Mouse (Mus musculus) liver, adult (tissue): ENCODE results near the gene Cd209e.

Experiments
- GATA4 ChIP-seq: IDR thresholded peaks from 2 replicates; pipeline ENCODE4 v1.6.1; 2014; ENCODE audit warnings: mild to moderate bottlenecking, low read length; ENCODE audit not compliant: insufficient replicate concordance

The Cd209e gene

DNA sequence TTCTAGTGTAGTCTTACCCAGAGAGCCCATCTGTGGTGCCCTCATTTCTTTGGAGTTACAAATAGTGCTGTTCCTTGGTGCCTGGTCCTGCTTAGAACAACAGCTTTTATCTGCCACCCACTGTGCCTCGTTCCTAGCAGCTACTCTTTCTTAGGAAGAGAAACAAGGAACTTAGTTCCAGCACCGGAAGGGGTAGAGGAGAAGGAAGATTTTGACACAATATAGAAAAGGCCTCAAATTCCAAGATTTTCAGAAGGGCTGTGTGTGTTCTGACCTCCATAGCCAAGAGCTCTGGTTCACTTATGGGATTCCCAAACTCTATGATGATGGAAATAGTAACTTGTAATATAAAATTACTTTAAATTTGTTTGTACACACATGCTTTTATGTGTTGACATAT, at the start of gene Cd209e:
TSS of gene Cd209e (minus strand) at position 101 of the 400 bp plus-strand sequence.
- no peak for TF ChIP-seq GATA4

DNA sequence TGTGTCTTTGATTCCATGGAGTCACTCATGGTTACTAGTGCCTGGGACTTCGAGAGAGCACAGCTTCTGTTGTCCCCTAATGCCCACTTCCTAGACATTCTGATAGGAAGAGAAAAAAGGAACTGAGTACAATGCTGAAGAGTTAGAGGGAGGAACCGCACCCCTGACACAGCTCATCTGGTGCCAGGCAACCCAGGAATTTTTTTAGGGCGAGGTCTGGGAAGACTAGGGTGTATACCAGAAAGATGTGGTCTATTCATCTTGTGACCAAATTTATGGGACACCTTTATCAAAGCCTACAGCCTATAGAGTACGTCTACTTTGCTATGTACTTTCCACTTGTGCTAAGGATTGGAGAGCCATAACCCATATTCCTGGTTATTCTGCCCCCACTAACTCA, 24.3 kb upstream of the Cd209e start, which contains the start of gene Cd209d:
TSS of gene Cd209d (minus strand) at position 101 of the 400 bp plus-strand sequence.
- no peak for TF ChIP-seq GATA4

DNA sequence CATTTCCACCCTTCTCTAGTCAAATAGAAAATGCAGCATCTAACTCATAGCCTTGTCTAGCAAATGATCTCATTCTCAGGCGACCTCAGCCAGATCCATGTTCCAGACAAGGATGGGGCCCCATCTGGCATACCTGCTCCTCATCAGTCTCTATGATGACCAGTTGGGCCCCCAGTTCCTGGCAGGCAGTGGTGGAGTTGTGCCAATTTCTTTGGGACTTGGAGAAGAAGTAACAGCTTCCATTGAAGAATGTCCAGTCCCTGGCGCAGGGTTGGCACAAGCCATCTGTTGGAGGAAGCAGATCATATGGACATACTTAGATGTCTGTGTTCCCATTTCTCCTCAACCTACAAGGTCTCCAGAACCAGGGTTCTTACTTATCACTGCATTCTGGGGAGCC, 22.0 kb upstream of the Cd209e start:
- TF ChIP-seq GATA4: no peak

DNA sequence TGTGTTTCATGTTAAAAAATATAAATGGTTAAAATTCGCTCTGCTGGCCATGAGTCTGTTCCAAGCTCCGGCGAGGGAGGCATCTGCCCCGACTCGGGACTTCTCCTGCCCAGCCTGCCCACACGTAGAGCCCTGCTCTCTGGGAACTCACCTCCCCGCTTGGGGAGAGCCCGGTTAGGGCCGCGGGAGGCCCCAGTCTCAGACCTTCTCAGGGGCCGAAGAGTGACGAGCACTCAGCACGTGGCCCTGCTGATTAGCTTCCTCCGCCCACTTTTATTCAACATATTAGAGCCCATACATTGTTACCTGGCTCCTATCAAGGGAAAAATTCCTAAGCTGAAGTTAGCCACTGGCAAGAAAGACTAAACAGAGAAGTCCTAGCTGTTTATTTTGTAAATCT, 51.0 kb downstream of the Cd209e start:
- no peak for TF ChIP-seq GATA4
